Mouse (Mus musculus): ENCODE results near the gene Emilin2. TPM values are rescaled to one million over a fixed set of nuclear protein-coding genes. Genes with fewer than 3 reads are reported as not detected.

Gene Emilin2
- polyA plus RNA-seq, 1 experiment = 3.2 TPM

DNA sequence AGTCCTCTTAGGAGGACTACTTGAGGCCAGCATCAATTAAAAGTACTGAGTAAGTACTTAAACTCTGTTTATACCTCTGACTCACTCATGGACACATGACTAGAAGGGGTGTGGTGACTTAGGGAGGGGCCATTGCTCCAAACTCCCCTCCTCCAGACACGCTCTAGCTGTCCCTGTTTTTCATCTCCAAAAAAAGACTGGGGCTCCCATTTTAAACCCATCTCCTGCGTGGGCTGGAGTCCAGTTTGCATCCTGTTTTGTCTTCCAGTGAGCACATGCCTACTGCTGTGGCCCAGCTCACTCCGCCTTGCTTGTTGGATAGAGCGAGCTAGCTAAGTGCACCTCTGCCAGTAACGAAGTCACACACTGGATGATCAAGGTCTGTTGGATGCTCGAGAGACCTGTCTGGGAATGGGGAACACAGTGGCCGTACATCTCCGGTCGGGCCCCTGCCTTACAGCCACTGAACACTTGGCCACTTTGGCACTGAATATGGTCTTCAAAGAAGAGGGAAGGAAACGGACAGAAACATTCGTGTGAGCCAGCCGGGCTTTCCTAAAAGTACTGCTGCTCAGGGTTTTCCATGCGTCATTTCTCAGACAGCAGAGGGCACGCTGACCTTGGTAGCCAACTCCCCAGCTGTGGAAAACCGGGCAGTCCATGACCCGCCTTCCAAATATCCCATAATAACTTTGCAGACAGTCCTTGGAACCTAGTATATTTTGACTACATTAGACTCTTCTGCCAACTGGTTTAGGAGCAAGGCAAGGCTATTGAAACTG is 60.8 kb downstream of the Emilin2 start:
- TF ChIP-seq MYOD1 (IDR thresholded peaks at IDR 0.05; ENCODE audit: control insufficient read depth in 1 of 3, insufficient read length in 2 of 3, low read depth in 2 of 3) (peak in 1 of 3 experiments; percentile 12), POLR2AphosphoS2 (IDR thresholded peaks at IDR 0.05; ENCODE audit: insufficient read length, low read depth) (peak; percentile 19), REST (IDR thresholded peaks at IDR 0.05; ENCODE audit: insufficient read depth, insufficient read length) (no peak), USF1 (IDR thresholded peaks at IDR 0.05; ENCODE audit: low read depth) (peak; percentile 80), SRF (IDR thresholded peaks at IDR 0.05; ENCODE audit: control insufficient read depth, insufficient read length, low read depth) (no peak)
- H3K4me2 ChIP-seq (ENCODE audit: low read depth) = peak overlapping the region; percentile 49
- no peaks in the 10 kb centered on the region for H3K36me3 ChIP-seq (ENCODE audit: control insufficient read depth, insufficient read depth)
- H3ac ChIP-seq (ENCODE audit: control insufficient read depth, insufficient read length) = no peak overlapping the region
- H3K27me3 ChIP-seq (ENCODE audit: control insufficient read depth, insufficient read depth, insufficient read length) = no peaks in the 10 kb centered on the region
- no peak overlapping the region for H3K4me3 ChIP-seq
- no peaks in the 10 kb centered on the region for H3K79me2 ChIP-seq (ENCODE audit: control insufficient read depth, insufficient read depth)

DNA sequence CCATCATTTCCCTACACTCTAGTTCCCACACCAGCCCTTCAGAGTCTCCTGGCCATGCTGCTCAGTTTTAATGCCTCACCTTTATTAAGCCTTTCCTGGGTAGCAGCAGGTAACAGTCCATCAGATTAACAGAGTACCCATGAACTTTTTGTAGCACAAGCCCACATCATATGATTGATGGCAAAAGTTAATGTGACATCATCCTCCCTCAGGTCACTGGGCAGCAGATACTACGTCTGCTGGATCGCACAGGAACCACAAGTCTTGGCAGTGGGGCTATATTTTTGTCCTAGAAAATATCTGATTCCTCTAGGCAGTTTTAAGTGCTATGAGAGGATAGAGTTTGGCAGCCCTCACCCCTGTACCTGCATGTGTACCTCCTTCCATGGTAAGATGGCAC is 61.7 kb downstream of the Emilin2 start:
- H3K36me3 ChIP-seq (ENCODE audit: control insufficient read depth, insufficient read depth) = no peaks in the 10 kb centered on the region
- H3K27me3 ChIP-seq (ENCODE audit: control insufficient read depth, insufficient read depth, insufficient read length) = no peaks in the 10 kb centered on the region
- no peaks in the 10 kb centered on the region for H3K79me2 ChIP-seq (ENCODE audit: control insufficient read depth, insufficient read depth)
- no peak overlapping the region for H3K4me2 ChIP-seq (ENCODE audit: low read depth)
- TF ChIP-seq POLR2AphosphoS2 (IDR thresholded peaks at IDR 0.05; ENCODE audit: insufficient read length, low read depth) = no peak
- no peak for TF ChIP-seq MYOD1 (IDR thresholded peaks at IDR 0.05; ENCODE audit: control insufficient read depth in 1 of 3, insufficient read length in 2 of 3, low read depth in 2 of 3)
- TF ChIP-seq SRF (IDR thresholded peaks at IDR 0.05; ENCODE audit: control insufficient read depth, insufficient read length, low read depth) = no peak
- TF ChIP-seq TCF12 (IDR thresholded peaks at IDR 0.05; ENCODE audit: insufficient read depth, poor library complexity, severe bottlenecking) = no peak
- TF ChIP-seq CEBPB (IDR thresholded peaks at IDR 0.05; ENCODE audit: insufficient read depth, poor library complexity, severe bottlenecking) = no peak
- no peak for TF ChIP-seq POLR2A (IDR thresholded peaks at IDR 0.05; ENCODE audit: insufficient read length, low read depth)
- no peak for TF ChIP-seq E2F4 (IDR thresholded peaks at IDR 0.05; ENCODE audit: insufficient read depth)
- no peak for TF ChIP-seq REST (IDR thresholded peaks at IDR 0.05; ENCODE audit: insufficient read depth, insufficient read length)
- no peak for TF ChIP-seq TCF3 (IDR thresholded peaks at IDR 0.05; ENCODE audit: insufficient read length, low read depth)
- TF ChIP-seq MAX (IDR thresholded peaks at IDR 0.05; ENCODE audit: low read depth) = no peak
- TF ChIP-seq MYOG (IDR thresholded peaks at IDR 0.05; ENCODE audit: control insufficient read depth in 1 of 3, insufficient read depth in 1 of 3, insufficient read length in 2 of 3, low read depth in 2 of 3) = no peak
- no peak for TF ChIP-seq USF1 (IDR thresholded peaks at IDR 0.05; ENCODE audit: low read depth)
- no peak overlapping the region for H3K4me3 ChIP-seq
- no peak overlapping the region for H3ac ChIP-seq (ENCODE audit: control insufficient read depth, insufficient read length)

DNA sequence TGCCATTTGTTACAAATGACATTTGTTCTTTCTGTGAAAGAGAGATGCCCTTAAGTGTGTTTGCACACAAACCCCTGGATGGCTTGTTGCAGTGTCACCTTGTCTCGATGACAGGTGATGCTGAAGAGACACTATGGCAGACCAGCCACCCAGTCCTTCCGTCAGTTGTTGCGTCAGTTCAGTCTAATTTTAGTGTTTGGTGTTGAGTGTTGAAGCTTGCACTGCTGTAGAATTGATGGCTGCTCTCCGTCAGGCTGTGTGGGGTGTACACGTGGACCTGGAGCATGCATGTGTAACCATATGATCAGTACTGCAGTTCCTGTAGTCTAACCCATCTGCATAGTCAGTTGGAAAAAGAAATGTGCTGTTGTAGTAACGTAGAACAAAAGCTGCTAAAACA is 62.8 kb downstream of the Emilin2 start:
- Histone ChIP-seq H3K36me3 (ENCODE audit: control insufficient read depth, insufficient read depth) (no peaks in the 10 kb centered on the region), H3ac (ENCODE audit: control insufficient read depth, insufficient read length) (no peak overlapping the region), H3K79me2 (ENCODE audit: control insufficient read depth, insufficient read depth) (no peaks in the 10 kb centered on the region), H3K27me3 (ENCODE audit: control insufficient read depth, insufficient read depth, insufficient read length) (no peaks in the 10 kb centered on the region), H3K4me2 (ENCODE audit: low read depth) (no peak overlapping the region), H3K4me3 (no peak overlapping the region)
- TF ChIP-seq USF1 (IDR thresholded peaks at IDR 0.05; ENCODE audit: low read depth) (no peak), MAX (IDR thresholded peaks at IDR 0.05; ENCODE audit: low read depth) (no peak), E2F4 (IDR thresholded peaks at IDR 0.05; ENCODE audit: insufficient read depth) (no peak), TCF3 (IDR thresholded peaks at IDR 0.05; ENCODE audit: insufficient read length, low read depth) (no peak), POLR2AphosphoS2 (IDR thresholded peaks at IDR 0.05; ENCODE audit: insufficient read length, low read depth) (no peak), MYOD1 (IDR thresholded peaks at IDR 0.05; ENCODE audit: control insufficient read depth in 1 of 3, insufficient read length in 2 of 3, low read depth in 2 of 3) (no peak), REST (IDR thresholded peaks at IDR 0.05; ENCODE audit: insufficient read depth, insufficient read length) (no peak)

DNA sequence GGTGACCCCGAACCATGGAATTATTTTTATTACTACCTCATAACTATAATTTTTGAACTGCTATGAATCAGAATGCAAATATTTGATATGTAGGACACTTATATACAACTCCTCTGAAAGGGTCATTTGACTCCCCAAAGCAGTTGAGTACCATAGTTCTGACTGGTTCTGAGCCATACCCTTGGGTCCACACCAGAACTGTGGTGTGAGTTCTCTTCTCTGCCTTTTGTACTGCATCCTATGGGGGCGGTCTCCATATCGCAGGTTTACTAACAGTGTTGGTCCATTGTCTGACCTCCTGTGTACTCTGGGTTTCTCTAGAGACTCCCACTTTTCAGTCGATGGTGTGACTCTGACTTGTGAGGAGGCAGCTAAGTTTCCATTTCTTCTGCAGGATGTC is 65.8 kb downstream of the Emilin2 start:
- Histone ChIP-seq H3ac (ENCODE audit: control insufficient read depth, insufficient read length) (no peak overlapping the region), H3K27me3 (ENCODE audit: control insufficient read depth, insufficient read depth, insufficient read length) (no peaks in the 10 kb centered on the region), H3K4me2 (ENCODE audit: low read depth) (no peak overlapping the region), H3K4me3 (no peak overlapping the region), H3K79me2 (ENCODE audit: control insufficient read depth, insufficient read depth) (no peaks in the 10 kb centered on the region), H3K36me3 (ENCODE audit: control insufficient read depth, insufficient read depth) (peaks cover 18% of the 10 kb centered on the region)
- TF ChIP-seq USF1 (IDR thresholded peaks at IDR 0.05; ENCODE audit: low read depth) (no peak), MYOG (IDR thresholded peaks at IDR 0.05; ENCODE audit: control insufficient read depth in 1 of 3, insufficient read depth in 1 of 3, insufficient read length in 2 of 3, low read depth in 2 of 3) (no peak), SRF (IDR thresholded peaks at IDR 0.05; ENCODE audit: control insufficient read depth, insufficient read length, low read depth) (no peak), TCF12 (IDR thresholded peaks at IDR 0.05; ENCODE audit: insufficient read depth, poor library complexity, severe bottlenecking) (no peak), REST (IDR thresholded peaks at IDR 0.05; ENCODE audit: insufficient read depth, insufficient read length) (no peak), TCF3 (IDR thresholded peaks at IDR 0.05; ENCODE audit: insufficient read length, low read depth) (no peak), MAX (IDR thresholded peaks at IDR 0.05; ENCODE audit: low read depth) (no peak), CEBPB (IDR thresholded peaks at IDR 0.05; ENCODE audit: insufficient read depth, poor library complexity, severe bottlenecking) (no peak), E2F4 (IDR thresholded peaks at IDR 0.05; ENCODE audit: insufficient read depth) (no peak), MYOD1 (IDR thresholded peaks at IDR 0.05; ENCODE audit: control insufficient read depth in 1 of 3, insufficient read length in 2 of 3, low read depth in 2 of 3) (no peak), POLR2A (IDR thresholded peaks at IDR 0.05; ENCODE audit: insufficient read length, low read depth) (no peak), POLR2AphosphoS2 (IDR thresholded peaks at IDR 0.05; ENCODE audit: insufficient read length, low read depth) (no peak)

DNA sequence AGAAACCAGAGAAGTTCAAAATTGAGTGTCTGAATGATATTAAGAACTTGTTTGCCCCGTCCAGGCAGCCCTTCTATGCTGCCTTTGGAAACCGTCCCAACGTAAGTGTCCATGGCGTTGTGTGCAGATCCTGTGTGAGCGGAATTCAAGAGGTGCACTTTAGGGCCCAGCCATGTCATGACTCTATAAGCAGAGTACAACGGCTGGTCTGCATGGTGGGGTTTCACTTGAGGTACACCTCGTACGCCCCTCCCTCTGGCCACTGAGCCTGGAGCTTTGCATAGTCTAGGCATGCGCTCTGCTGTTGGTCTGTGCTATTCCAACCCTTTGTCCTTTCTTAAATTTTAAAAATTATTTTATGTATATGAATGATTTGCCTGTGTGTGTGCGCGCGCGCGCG is 66.6 kb downstream of the Emilin2 start:
- Histone ChIP-seq H3K4me3 (no peak overlapping the region), H3K27me3 (ENCODE audit: control insufficient read depth, insufficient read depth, insufficient read length) (no peaks in the 10 kb centered on the region), H3K4me2 (ENCODE audit: low read depth) (no peak overlapping the region), H3ac (ENCODE audit: control insufficient read depth, insufficient read length) (no peak overlapping the region), H3K36me3 (ENCODE audit: control insufficient read depth, insufficient read depth) (peaks cover 20% of the 10 kb centered on the region), H3K79me2 (ENCODE audit: control insufficient read depth, insufficient read depth) (no peaks in the 10 kb centered on the region)
- TF ChIP-seq POLR2AphosphoS2 (IDR thresholded peaks at IDR 0.05; ENCODE audit: insufficient read length, low read depth) (no peak), MYOG (IDR thresholded peaks at IDR 0.05; ENCODE audit: control insufficient read depth in 1 of 3, insufficient read depth in 1 of 3, insufficient read length in 2 of 3, low read depth in 2 of 3) (no peak), TCF3 (IDR thresholded peaks at IDR 0.05; ENCODE audit: insufficient read length, low read depth) (no peak), REST (IDR thresholded peaks at IDR 0.05; ENCODE audit: insufficient read depth, insufficient read length) (no peak), MAX (IDR thresholded peaks at IDR 0.05; ENCODE audit: low read depth) (no peak), POLR2A (IDR thresholded peaks at IDR 0.05; ENCODE audit: insufficient read length, low read depth) (no peak), SRF (IDR thresholded peaks at IDR 0.05; ENCODE audit: control insufficient read depth, insufficient read length, low read depth) (no peak), CEBPB (IDR thresholded peaks at IDR 0.05; ENCODE audit: insufficient read depth, poor library complexity, severe bottlenecking) (no peak), TCF12 (IDR thresholded peaks at IDR 0.05; ENCODE audit: insufficient read depth, poor library complexity, severe bottlenecking) (no peak), E2F4 (IDR thresholded peaks at IDR 0.05; ENCODE audit: insufficient read depth) (no peak), USF1 (IDR thresholded peaks at IDR 0.05; ENCODE audit: low read depth) (no peak), MYOD1 (IDR thresholded peaks at IDR 0.05; ENCODE audit: control insufficient read depth in 1 of 3, insufficient read length in 2 of 3, low read depth in 2 of 3) (no peak)
